Mouse (Mus musculus) lung, postnatal 0 days (tissue): ENCODE measurements around the gene Zfp37.
A peak's percentile ranks its signal among the peaks of the same experiment; 100 is the strongest.

Experiments used
- CTCF ChIP-seq: IDR thresholded peaks from 2 replicates; pipeline ENCODE4 v1.5.1; 2016; ENCODE audit warnings: antibody characterized with exemption, mild to moderate bottlenecking
- EP300 ChIP-seq: IDR thresholded peaks from 2 replicates; pipeline ENCODE4 v1.6.1; 2016; ENCODE audit warnings: antibody characterized with exemption, mild to moderate bottlenecking, control low read depth

GRCm38 (mm10) chr4:62228391-62228790 is 2.5 kb downstream of the Zfp37 start:
- peak; percentile 77 for TF ChIP-seq CTCF
- TF ChIP-seq EP300 = no peak
